Mouse (Mus musculus): ENCODE measurements around the gene Hmgb2.
"Not testable (repeated sequence)": the region's sequence is repeated elsewhere in the genome, so short reads cannot be mapped to it uniquely, and the experiment has no call there.

Hmgb2 gene

GRCm38 (mm10) chr8:57510791-57511315 lies 854 bp upstream of the Hmgb2 start:
- DNase-seq (ENCODE audit: low spot score in 2 of 2): no peak

GRCm38 (mm10) chr8:57512141-57513056 lies 692 bp downstream of the Hmgb2 start:
- DNase-seq (ENCODE audit: low spot score in 2 of 2): peak in 1 of 2 experiments; percentile 44

- DNase-seq (ENCODE audit: low spot score in 2 of 2): not testable (repeated sequence)
Observed at GRCm38 (mm10) chr8:57513178-57513661, 1.5 kb downstream of the Hmgb2 start.

GRCm38 (mm10) chr8:57516685-57517084 lies 5.0 kb downstream of the Hmgb2 start:
- not testable (repeated sequence) for DNase-seq (ENCODE audit: low spot score in 2 of 2)

GRCm38 (mm10) chr8:57517723-57518122 lies 6.0 kb downstream of the Hmgb2 start:
- DNase-seq (ENCODE audit: low spot score in 2 of 2): no peak

GRCm38 (mm10) chr8:57520186-57520786 lies 8.6 kb downstream of the Hmgb2 start:
- no peak for DNase-seq (ENCODE audit: low spot score in 2 of 2)

GRCm38 (mm10) chr8:57528036-57528435 lies 16.3 kb downstream of the Hmgb2 start:
- DNase-seq (ENCODE audit: low spot score in 2 of 2): no peak

- peak in 1 of 2 experiments; percentile 10 for DNase-seq (ENCODE audit: low spot score in 2 of 2)
Observed at GRCm38 (mm10) chr8:57530238-57530637, 18.5 kb downstream of the Hmgb2 start.

GRCm38 (mm10) chr8:57530666-57531349 lies 19.1 kb downstream of the Hmgb2 start:
- peak; percentile 67 to 88 for DNase-seq (ENCODE audit: low spot score in 2 of 2)

- DNase-seq (ENCODE audit: low spot score in 2 of 2): no peak
Observed at GRCm38 (mm10) chr8:57532223-57532622, 20.5 kb downstream of the Hmgb2 start.

GRCm38 (mm10) chr8:57533106-57533505 lies 21.4 kb downstream of the Hmgb2 start:
- no peak for DNase-seq (ENCODE audit: low spot score in 2 of 2)

- no peak for DNase-seq (ENCODE audit: low spot score in 2 of 2)
Observed at GRCm38 (mm10) chr8:57534495-57534894, 22.8 kb downstream of the Hmgb2 start.

- DNase-seq (ENCODE audit: low spot score in 2 of 2): no peak
Observed at GRCm38 (mm10) chr8:57536167-57536566, 24.5 kb downstream of the Hmgb2 start.

GRCm38 (mm10) chr8:57538601-57539000 lies 26.9 kb downstream of the Hmgb2 start:
- DNase-seq (ENCODE audit: low spot score in 2 of 2): no peak

- DNase-seq (ENCODE audit: low spot score in 2 of 2): peak in 1 of 2 experiments; percentile 61
Observed at GRCm38 (mm10) chr8:57540110-57540838, 28.6 kb downstream of the Hmgb2 start.

- no peak for DNase-seq (ENCODE audit: low spot score in 2 of 2)
Observed at GRCm38 (mm10) chr8:57540951-57541350, 29.2 kb downstream of the Hmgb2 start.

GRCm38 (mm10) chr8:57541405-57541804 lies 29.7 kb downstream of the Hmgb2 start:
- no peak for DNase-seq (ENCODE audit: low spot score in 2 of 2)

- no peak for DNase-seq (ENCODE audit: low spot score in 2 of 2)
Observed at GRCm38 (mm10) chr8:57546401-57546800, 34.7 kb downstream of the Hmgb2 start.

GRCm38 (mm10) chr8:57546834-57547233 lies 35.1 kb downstream of the Hmgb2 start:
- DNase-seq (ENCODE audit: low spot score in 2 of 2): no peak

- no peak for DNase-seq (ENCODE audit: low spot score in 2 of 2)
Observed at GRCm38 (mm10) chr8:57547581-57547980, 35.9 kb downstream of the Hmgb2 start.

Data from heart, adult 9 months (tissue).